Comparison of ENCODE assay signal across 8 mouse cellular contexts in the genomic region with DNA sequence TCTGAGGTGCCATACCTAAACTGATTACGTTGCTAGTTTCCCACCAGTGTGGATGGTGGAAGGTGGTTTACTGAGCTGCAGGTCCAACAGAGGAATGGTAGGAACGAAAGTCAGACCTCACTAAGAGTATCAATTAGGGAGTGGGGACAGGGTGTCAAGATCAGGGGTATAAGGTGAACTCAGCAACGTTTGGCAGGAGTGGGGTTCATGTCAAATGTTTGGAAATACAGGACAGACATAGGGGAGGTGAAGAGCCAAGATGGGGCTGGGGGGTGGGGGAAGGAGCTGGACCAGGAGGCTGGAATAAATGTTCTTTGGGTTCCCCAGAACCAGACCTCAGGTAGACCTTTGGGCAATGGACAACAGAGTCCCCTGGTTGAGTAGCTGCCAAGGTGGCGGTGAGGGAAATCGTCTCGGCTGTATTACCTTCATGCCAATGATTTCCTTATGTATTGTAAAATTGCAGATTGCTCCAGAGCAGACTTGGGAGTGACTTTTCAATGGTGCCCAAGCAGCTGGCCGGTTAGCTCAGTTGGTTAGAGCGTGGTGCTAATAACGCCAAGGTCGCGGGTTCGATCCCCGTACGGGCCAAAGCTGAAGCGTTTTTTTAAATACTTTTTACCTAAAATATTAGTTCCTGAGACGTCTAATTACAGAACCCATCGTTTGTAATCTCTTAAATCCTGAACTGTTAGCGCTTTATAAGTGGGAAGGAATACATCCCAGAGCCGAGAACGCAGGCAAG. TPM values are rescaled to one million over a fixed set of nuclear protein-coding genes. Genes with fewer than 3 reads are reported as not detected.
A peak's percentile ranks its signal among the peaks of the same experiment; 100 is the strongest.
DNase-seq lines count a peak whose midpoint lies in the region; ATAC-seq lines count a peak whose summit lies in the region.

No protein-coding gene starts in this region.

- H3K27ac ChIP-seq in intestine, embryonic 14.5 days (ENCODE audit: low read depth) = peak overlapping the region; percentile 77
- peak overlapping the region; percentile 88 for H3K27ac ChIP-seq in midbrain, embryonic 10.5 days (replicated peaks)

- ATAC-seq in intestine, embryonic 14.5 days (replicated peaks; ENCODE audit: low FRiP score, low TSS enrichment, low read depth) = peak; percentile 19; the same call in 1 of the 2 replicates
- no peak for ATAC-seq in inflammation-experienced regulatory T-cells, adult 6 months

- WGBS in intestine, embryonic 14.5 days = 8% methylated on average over 20 of the region's 20 CpGs
- WGBS in midbrain, embryonic 10.5 days = 11% methylated on average over 20 of the region's 20 CpGs

- H3K9me3 ChIP-seq in intestine, embryonic 14.5 days (ENCODE audit: control insufficient read depth, low read length) = no peaks in the 10 kb centered on the region
- no peaks in the 10 kb centered on the region for H3K9me3 ChIP-seq in midbrain, embryonic 10.5 days (replicated peaks)

- H3K9ac ChIP-seq in intestine, embryonic 14.5 days (ENCODE audit: low read length) = peak overlapping the region; percentile 68

- peaks cover 43% of the 10 kb centered on the region for H3K36me3 ChIP-seq in intestine, embryonic 14.5 days (ENCODE audit: control insufficient read depth, insufficient read depth, low read length)
- H3K36me3 ChIP-seq in midbrain, embryonic 10.5 days = peaks cover 47% of the 10 kb centered on the region

- H3K4me2 ChIP-seq in intestine, embryonic 14.5 days (ENCODE audit: low read length) = peak overlapping the region; percentile 49

- peak overlapping the region; percentile 68 for H3K4me3 ChIP-seq in intestine, embryonic 14.5 days (ENCODE audit: low read depth, low read length)
- H3K4me3 ChIP-seq in midbrain, embryonic 10.5 days = peak overlapping the region; percentile 66

- intact Hi-C loops in left cerebral cortex, postnatal 14 days (cut with DNase I) = no loop called here

- DNase-seq in NIH3T3 (ENCODE audit: low read depth) = peak; percentile 94
- DNase-seq in cerebellum, postnatal 14 days = peak; percentile 93 to 95
- peak; percentile 74 to 78 for DNase-seq in gastrocnemius, adult 8-10 months (ENCODE audit: low spot score in 2 of 2)
- DNase-seq in intestine, embryonic 14.5 days (ENCODE audit: low spot score) = peak; percentile 98
- DNase-seq in left cerebral cortex, postnatal 14 days (ENCODE audit: low spot score in 2 of 2) = peak; percentile 86 to 95
- peak; percentile 87 for DNase-seq in midbrain, embryonic 10.5 days (ENCODE audit: low spot score)
- DNase-seq in skeletal muscle tissue, adult 2 months (ENCODE audit: low read depth, low spot score) = peak; percentile 87

- peaks cover 17% of the 10 kb centered on the region for H3K4me1 ChIP-seq in intestine, embryonic 14.5 days (replicated peaks; ENCODE audit: control insufficient read depth, insufficient read depth, low read length)
- H3K4me1 ChIP-seq in midbrain, embryonic 10.5 days = peaks cover 32% of the 10 kb centered on the region

- no peaks in the 10 kb centered on the region for H3K27me3 ChIP-seq in intestine, embryonic 14.5 days (replicated peaks; ENCODE audit: control insufficient read depth, insufficient read depth, low read length)
- H3K27me3 ChIP-seq in midbrain, embryonic 10.5 days (ENCODE audit: low read depth, poor library complexity, severe bottlenecking) = no peaks in the 10 kb centered on the region

RNA-seq across cellular contexts. Expression of a gene that starts 8.8 kb away (rescaled TPM):
- under 1 TPM in 1 of 4 experiments, not detected in 3; 0.35 TPM for total RNA-seq in gastrocnemius, adult 8-10 months (2022)
- polyA plus RNA-seq in intestine, embryonic 14.5 days (2014; fragmentation: Nextera tagmentation; extraction: Ambion mirVana) = 150 and 170 TPM in 2 replicates
- 1 to 10 TPM in 1 of 2 experiments, under 1 TPM in 1; 0.86 to 1.2 TPM for total RNA-seq in left cerebral cortex, postnatal 14 days (2021)
- polyA plus RNA-seq in midbrain, embryonic 10.5 days (2016; fragmentation: Nextera tagmentation; extraction: Ambion mirVana) = 218 and 239 TPM in 2 replicates
- polyA plus RNA-seq in inflammation-experienced regulatory T-cells, adult 6 months (2017; shearing (Covaris generic)) = 10 to 100 TPM in 2 of 3 experiments, 1 to 10 TPM in 1; 5.8 to 74.0 (median 12.9) TPM

RNA-seq across cellular contexts. Expression of a gene that starts 20.9 kb away (rescaled TPM):
- 10 to 100 TPM; 10.1 to 12.7 (median 11.0) TPM for total RNA-seq in gastrocnemius, adult 8-10 months (2022)
- 46.6 and 53.1 TPM in 2 replicates for polyA plus RNA-seq in intestine, embryonic 14.5 days (2014; fragmentation: Nextera tagmentation; extraction: Ambion mirVana)
- 10 to 100 TPM; 39.1 to 40.5 TPM for total RNA-seq in left cerebral cortex, postnatal 14 days (2021)
- 82.4 and 85.6 TPM in 2 replicates for polyA plus RNA-seq in midbrain, embryonic 10.5 days (2016; fragmentation: Nextera tagmentation; extraction: Ambion mirVana)
- 10 to 100 TPM in 1 of 3 experiments, 1 to 10 TPM in 2; 9.7 to 16.4 (median 9.8) TPM for polyA plus RNA-seq in inflammation-experienced regulatory T-cells, adult 6 months (2017; shearing (Covaris generic))

RNA-seq across cellular contexts. Expression of a gene that starts 22.9 kb away (rescaled TPM):
- 10 to 100 TPM; 22.4 to 26.2 (median 23.7) TPM for total RNA-seq in gastrocnemius, adult 8-10 months (2022)
- 8.8 TPM in 2 replicates for polyA plus RNA-seq in intestine, embryonic 14.5 days (2014; fragmentation: Nextera tagmentation; extraction: Ambion mirVana)
- total RNA-seq in left cerebral cortex, postnatal 14 days (2021) = 10 to 100 TPM; 26.1 to 29.2 TPM
- 6.9 and 8.7 TPM in 2 replicates for polyA plus RNA-seq in midbrain, embryonic 10.5 days (2016; fragmentation: Nextera tagmentation; extraction: Ambion mirVana)
- polyA plus RNA-seq in inflammation-experienced regulatory T-cells, adult 6 months (2017; shearing (Covaris generic)) = 1 to 10 TPM; 1.1 to 2.2 (median 1.3) TPM

RNA-seq across cellular contexts. Expression of a gene that starts 28.4 kb away (rescaled TPM):
- 1 to 10 TPM; 4.9 to 9.3 (median 7.4) TPM for total RNA-seq in gastrocnemius, adult 8-10 months (2022)
- polyA plus RNA-seq in intestine, embryonic 14.5 days (2014; fragmentation: Nextera tagmentation; extraction: Ambion mirVana) = 32.9 and 38.7 TPM in 2 replicates
- total RNA-seq in left cerebral cortex, postnatal 14 days (2021) = 10 to 100 TPM; 19.6 to 23.5 TPM
- 57.8 and 59.2 TPM in 2 replicates for polyA plus RNA-seq in midbrain, embryonic 10.5 days (2016; fragmentation: Nextera tagmentation; extraction: Ambion mirVana)
- polyA plus RNA-seq in inflammation-experienced regulatory T-cells, adult 6 months (2017; shearing (Covaris generic)) = 10 to 100 TPM; 22.0 to 29.0 (median 24.8) TPM

RNA-seq across cellular contexts. Expression of a gene that starts 33.9 kb away (rescaled TPM):
- total RNA-seq in gastrocnemius, adult 8-10 months (2022) = 1 to 10 TPM; 2.9 to 7.0 (median 5.2) TPM
- 50.1 and 58.9 TPM in 2 replicates for polyA plus RNA-seq in intestine, embryonic 14.5 days (2014; fragmentation: Nextera tagmentation; extraction: Ambion mirVana)
- 10 to 100 TPM; 14.2 to 16.9 TPM for total RNA-seq in left cerebral cortex, postnatal 14 days (2021)
- polyA plus RNA-seq in midbrain, embryonic 10.5 days (2016; fragmentation: Nextera tagmentation; extraction: Ambion mirVana) = 63.4 and 64.8 TPM in 2 replicates
- polyA plus RNA-seq in inflammation-experienced regulatory T-cells, adult 6 months (2017; shearing (Covaris generic)) = 1 to 10 TPM; 2.8 to 9.1 (median 4.0) TPM
